Mouse (Mus musculus): ENCODE data around the gene Lrrc74a. TPM values are rescaled to one million over a fixed set of nuclear protein-coding genes. Genes with fewer than 3 reads are reported as not detected.

Lrrc74a gene
- total and polyA plus RNA-seq, 3 experiments = not detected

DNA sequence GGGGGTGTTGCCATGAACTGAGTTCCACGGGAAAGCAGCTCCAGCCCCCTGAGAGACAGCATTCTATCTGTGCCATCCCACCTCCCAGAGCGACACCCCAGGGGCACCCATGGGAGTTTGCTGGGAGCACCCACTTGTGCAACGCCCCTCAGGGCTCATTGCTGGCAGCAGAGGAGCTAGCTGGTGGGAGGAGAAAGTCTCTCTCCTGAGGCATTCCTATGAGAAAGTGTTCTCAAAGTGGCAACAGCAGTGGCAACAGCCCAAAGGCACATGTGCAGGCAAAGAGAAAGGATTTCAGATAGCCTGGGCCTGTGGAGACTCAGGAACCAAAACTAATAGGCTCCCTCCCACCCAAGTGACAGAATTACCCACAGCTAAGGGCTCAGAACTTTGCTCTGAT lies 78.6 kb downstream of the Lrrc74a start:
- Histone ChIP-seq H3K27me3 (replicated peaks) (no peaks in the 10 kb centered on the region), H3K27ac (ENCODE audit: insufficient read depth, low read depth) (no peak overlapping the region), H3K4me3 (replicated peaks in 1 of 3; ENCODE audit: low read depth in 2 of 3, low read length in 2 of 3, poor library complexity in 1 of 3) (no peak overlapping the region), H3K4me1 (ENCODE audit: control insufficient read depth in 1 of 2, insufficient read depth in 2 of 2) (peaks cover 29 to 67% of the 10 kb centered on the region in 2 experiments), H3K36me3 (replicated peaks in 1 of 2; ENCODE audit: control insufficient read depth in 1 of 2, insufficient read depth in 1 of 2, low read length in 1 of 2) (no peaks in the 10 kb centered on the region), H3K9ac (ENCODE audit: insufficient read depth, low read depth) (no peak overlapping the region), H3K79me2 (replicated peaks; ENCODE audit: control insufficient read depth, extremely low read depth, insufficient read depth, poor library complexity, severe bottlenecking) (no peaks in the 10 kb centered on the region), H3K4me2 (ENCODE audit: insufficient read depth, low read depth, poor library complexity, severe bottlenecking) (no peak overlapping the region), H3K9me3 (replicated peaks; ENCODE audit: low read length) (peaks cover 2% of the 10 kb centered on the region)
- no peak for DNase-seq (ENCODE audit: extremely low read depth)
- in situ Hi-C loops (cut with MboI; ENCODE audit: low pct_ligation_motif_present, low pct_unique_long_range_greater_than_20kb, low sequenced_read_pairs) (no loop called here), dilution Hi-C loops (cut with MboI; ENCODE audit: extremely low pct_ligation_motif_present, extremely low pct_unique_long_range_greater_than_20kb, low sequenced_read_pairs) (no loop called here)
- no peak for TF ChIP-seq MAFK (IDR thresholded peaks at IDR 0.05; ENCODE audit: insufficient replicate concordance, low read length)
- no peak for TF ChIP-seq ZC3H11A (IDR thresholded peaks at IDR 0.05; ENCODE audit: low read depth, low read length)
- TF ChIP-seq UBTF (IDR thresholded peaks at IDR 0.05; ENCODE audit: low read depth, low read length) = no peak
- no peak for TF ChIP-seq NRF1 (IDR thresholded peaks at IDR 0.05; ENCODE audit: low read depth, low read length)

Other genes with a start within 250 kb of the Lrrc74a start
- gene Vash1, start 55.7 kb upstream of the Lrrc74a start, total RNA-seq (2012; rRNA removed) = 1.0 and 2.2 TPM in 2 replicates
- gene Vash1, start 55.7 kb upstream of the Lrrc74a start, total RNA-seq (2014; rRNA removed) = 0.96 and 1.1 TPM in 2 replicates
- 2.3 and 2.7 TPM in 2 replicates for gene Vash1, start 55.7 kb upstream of the Lrrc74a start, polyA plus RNA-seq (2012; ENCODE audit: insufficient read length, low read depth)
- 2.8 and 2.9 TPM in 2 replicates for gene Angel1, start 7.9 kb upstream of the Lrrc74a start, total RNA-seq (2012; rRNA removed)
- 0.96 and 1.0 TPM in 2 replicates for gene Angel1, start 7.9 kb upstream of the Lrrc74a start, total RNA-seq (2014; rRNA removed)
- 6.8 and 9.3 TPM in 2 replicates for gene Angel1, start 7.9 kb upstream of the Lrrc74a start, polyA plus RNA-seq (2012; ENCODE audit: insufficient read length, low read depth)
- gene Irf2bpl, start 150.4 kb downstream of the Lrrc74a start, total RNA-seq (2012; rRNA removed) = 19.6 and 21.4 TPM in 2 replicates
- gene Irf2bpl, start 150.4 kb downstream of the Lrrc74a start, total RNA-seq (2014; rRNA removed) = 7.0 and 8.2 TPM in 2 replicates
- gene Irf2bpl, start 150.4 kb downstream of the Lrrc74a start, polyA plus RNA-seq (2012; ENCODE audit: insufficient read length, low read depth) = 10.2 and 12.1 TPM in 2 replicates
- gene Cipc, start 212.7 kb downstream of the Lrrc74a start, total RNA-seq (2012; rRNA removed) = 18.7 and 19.6 TPM in 2 replicates
- gene Cipc, start 212.7 kb downstream of the Lrrc74a start, total RNA-seq (2014; rRNA removed) = 15.7 and 16.7 TPM in 2 replicates
- gene Cipc, start 212.7 kb downstream of the Lrrc74a start, polyA plus RNA-seq (2012; ENCODE audit: insufficient read length, low read depth) = 17.5 and 20.5 TPM in 2 replicates

Measured in CH12.LX (cell line).